In genomic region chr14:25634328-25634727, GRCm38 (mm10) we compare ENCODE assay signal across 8 mouse cellular contexts. TPM values are rescaled to one million over a fixed set of nuclear protein-coding genes. Genes with fewer than 3 reads are reported as not detected.
A peak's percentile ranks its signal among the peaks of the same experiment; 100 is the strongest.
DNase-seq lines count a peak whose midpoint lies in the region; ATAC-seq lines count a peak whose summit lies in the region.

No protein-coding gene starts in this region.

- peak overlapping the region; percentile 73 for H3K27ac ChIP-seq in heart, embryonic 16.5 days (ENCODE audit: low read length)

- H3K36me3 ChIP-seq in heart, embryonic 16.5 days (ENCODE audit: control insufficient read depth, insufficient read depth), result peaks cover 24% of the 10 kb centered on the region
- H3K36me3 ChIP-seq in megakaryocyte, embryonic 14.5 days (replicated peaks; ENCODE audit: low read length), result peaks cover 90% of the 10 kb centered on the region

- no peak overlapping the region; the same call in 1 of the 2 replicates for H3K4me2 ChIP-seq in heart, embryonic 16.5 days (ENCODE audit: low read depth, low read length)

- 24% methylated on average over 9 of the region's 9 CpGs for WGBS in heart, embryonic 16.5 days

- peak overlapping the region; percentile 42; the same call in 1 of the 2 replicates for H3K9ac ChIP-seq in heart, embryonic 16.5 days (ENCODE audit: low read length)

- H3K4me1 ChIP-seq in heart, embryonic 16.5 days (ENCODE audit: control insufficient read depth, insufficient read depth, low read length), result peaks cover 76% of the 10 kb centered on the region
- peaks cover 100% of the 10 kb centered on the region for H3K4me1 ChIP-seq in megakaryocyte, embryonic 14.5 days

- no peaks in the 10 kb centered on the region for H3K27me3 ChIP-seq in heart, embryonic 16.5 days (ENCODE audit: control insufficient read depth, insufficient read depth, low read length)
- H3K27me3 ChIP-seq in megakaryocyte, embryonic 14.5 days (replicated peaks), result no peaks in the 10 kb centered on the region

- peak; percentile 9; the same call in 1 of the 2 replicates for ATAC-seq in heart, embryonic 16.5 days (replicated peaks; ENCODE audit: extremely low read depth, insufficient read depth, low FRiP score)

- no peak overlapping the region for H3K4me3 ChIP-seq in heart, embryonic 16.5 days (ENCODE audit: low read length)
- peak overlapping the region; percentile 87 for H3K4me3 ChIP-seq in megakaryocyte, embryonic 14.5 days (replicated peaks)

- H3K9me3 ChIP-seq in heart, embryonic 16.5 days (replicated peaks; ENCODE audit: control insufficient read depth, low read length), result no peaks in the 10 kb centered on the region
- no peaks in the 10 kb centered on the region for H3K9me3 ChIP-seq in megakaryocyte, embryonic 14.5 days

- peak; percentile 57 to 66 for DNase-seq in heart, adult 18-20 months
- no peak for DNase-seq in heart, postnatal 25 days (ENCODE audit: low spot score)
- peak; percentile 41 for DNase-seq in adrenal gland, postnatal 10 days
- no peak for DNase-seq in testis, postnatal 14 days (ENCODE audit: low spot score)
- no peak for DNase-seq in B cell, adult 2 months
- no peak for DNase-seq in urinary bladder, postnatal 36 days (ENCODE audit: low spot score in 2 of 2)

- intact Hi-C loops in heart, postnatal 25 days (cut with DNase I), result no loop called here

RNA-seq across cellular contexts. Expression of gene Ppif, which starts 59.6 kb away (rescaled TPM):
- 100 to 1,000 TPM; 287 to 306 TPM for total RNA-seq in heart, adult 18-20 months (2021)
- total RNA-seq in heart, postnatal 25 days (2021), result 100 to 1,000 TPM; 277 to 296 TPM
- 10 to 100 TPM; 47.9 to 66.6 TPM for total RNA-seq in adrenal gland, postnatal 10 days (2021)
- polyA plus RNA-seq in heart, embryonic 16.5 days (2015; fragmentation: Nextera tagmentation; extraction: Ambion mirVana), result 118 and 121 TPM in 2 replicates
- 237 and 451 TPM in 2 replicates for polyA plus RNA-seq in megakaryocyte, embryonic 14.5 days (2012; ENCODE audit: insufficient read depth, low replicate concordance)

Comparison
In these comparisons a context has a peak if more than half of its experiments do, and no peak if none do; other contexts are left out.
1. DNase-seq: peak in heart, adult 18-20 months (2 of 2) and adrenal gland, postnatal 10 days (single experiment); none in heart, postnatal 25 days (single experiment), testis, postnatal 14 days (single experiment), B cell, adult 2 months (0 of 2) and urinary bladder, postnatal 36 days (0 of 2).
2. RNA of gene Ppif, which starts 59.6 kb away (total RNA-seq): 287 to 306 TPM in heart, adult 18-20 months and 277 to 296 TPM in heart, postnatal 25 days; 47.9 to 66.6 TPM in adrenal gland, postnatal 10 days; every median in the first group is over 4 times any median in the second.